Mouse (Mus musculus): ENCODE data around the gene Ablim1. TPM values are rescaled to one million over a fixed set of nuclear protein-coding genes. Genes with fewer than 3 reads are reported as not detected.

The Ablim1 gene
- total and polyA plus RNA-seq, 2 experiments from 2014 or later: 50.7 to 81.2 TPM

- ATAC-seq (ENCODE audit: low FRiP score) (no peak), DNase-seq (ENCODE audit: low spot score) (no peak)
- no peak overlapping the region for H3K9ac ChIP-seq (replicated peaks; ENCODE audit: low read length, poor library complexity, severe bottlenecking)
- no peaks in the 10 kb centered on the region for H3K9me3 ChIP-seq (ENCODE audit: low read length)
- H3K36me3 ChIP-seq (ENCODE audit: insufficient read depth, low read length): no peaks in the 10 kb centered on the region
- no peak overlapping the region for H3K4me2 ChIP-seq (ENCODE audit: low read depth, low read length, poor library complexity, severe bottlenecking)
- WGBS: 87% methylated on average over 13 of the region's 13 CpGs
- H3K4me3 ChIP-seq (ENCODE audit: low read depth, low read length): no peak overlapping the region
- H3K27me3 ChIP-seq (ENCODE audit: insufficient read depth, low read length): no peaks in the 10 kb centered on the region
- no peaks in the 10 kb centered on the region for H3K4me1 ChIP-seq (ENCODE audit: insufficient read depth, low read length)
- no peak overlapping the region for H3K27ac ChIP-seq (ENCODE audit: low read depth, low read length)
- TF ChIP-seq CTCF (IDR thresholded peaks at IDR 0.05): no peak
These were observed 24.7 kb upstream of the Ablim1 start for GRCm38 (mm10) chr19:57339281-57339864.

- Histone ChIP-seq H3K4me1 (ENCODE audit: insufficient read depth, low read length) (no peaks in the 10 kb centered on the region), H3K9ac (replicated peaks; ENCODE audit: low read length, poor library complexity, severe bottlenecking) (no peak overlapping the region), H3K9me3 (ENCODE audit: low read length) (no peaks in the 10 kb centered on the region), H3K27ac (ENCODE audit: low read depth, low read length) (no peak overlapping the region), H3K4me2 (ENCODE audit: low read depth, low read length, poor library complexity, severe bottlenecking) (no peak overlapping the region), H3K4me3 (ENCODE audit: low read depth, low read length) (no peak overlapping the region), H3K36me3 (ENCODE audit: insufficient read depth, low read length) (no peaks in the 10 kb centered on the region), H3K27me3 (ENCODE audit: insufficient read depth, low read length) (no peaks in the 10 kb centered on the region)
- ATAC-seq (ENCODE audit: low FRiP score): no peak
- no peak for TF ChIP-seq CTCF (IDR thresholded peaks at IDR 0.05)
- DNase-seq (ENCODE audit: low spot score): no peak
- WGBS: 53% methylated on average over 8 of the region's 8 CpGs
These were observed 20.4 kb upstream of the Ablim1 start for GRCm38 (mm10) chr19:57335135-57335534.

DNA sequence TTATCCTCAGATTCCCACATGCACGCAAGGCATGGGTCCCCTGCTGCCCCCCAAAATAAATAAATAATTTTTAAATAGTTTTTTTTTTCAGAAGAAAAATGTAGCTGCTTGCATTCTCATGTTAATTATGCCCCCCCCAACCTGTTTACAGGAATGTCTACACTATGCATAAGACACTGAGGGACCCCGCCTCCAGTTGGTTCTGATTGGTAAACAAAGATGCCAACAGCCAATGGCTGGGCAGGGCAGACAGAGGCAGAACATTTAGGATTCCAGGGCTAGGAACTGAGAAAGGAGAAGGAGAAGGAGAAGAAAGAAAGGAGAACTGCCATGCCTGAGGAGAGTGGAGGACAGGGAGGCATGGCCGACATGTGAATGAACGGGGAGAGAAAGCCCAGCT is 18.6 kb upstream of the Ablim1 start:
- DNase-seq (ENCODE audit: low spot score): no peak
- 93% methylated on average over 4 of the region's 4 CpGs for WGBS
- H3K9me3 ChIP-seq (ENCODE audit: low read length): no peaks in the 10 kb centered on the region
- H3K9ac ChIP-seq (replicated peaks; ENCODE audit: low read length, poor library complexity, severe bottlenecking): no peak overlapping the region
- H3K36me3 ChIP-seq (ENCODE audit: insufficient read depth, low read length): no peaks in the 10 kb centered on the region
- TF ChIP-seq CTCF (IDR thresholded peaks at IDR 0.05): no peak
- no peaks in the 10 kb centered on the region for H3K27me3 ChIP-seq (ENCODE audit: insufficient read depth, low read length)
- ATAC-seq (ENCODE audit: low FRiP score): no peak
- no peak overlapping the region for H3K27ac ChIP-seq (ENCODE audit: low read depth, low read length)
- H3K4me3 ChIP-seq (ENCODE audit: low read depth, low read length): no peak overlapping the region
- no peak overlapping the region for H3K4me2 ChIP-seq (ENCODE audit: low read depth, low read length, poor library complexity, severe bottlenecking)
- no peaks in the 10 kb centered on the region for H3K4me1 ChIP-seq (ENCODE audit: insufficient read depth, low read length)

GRCm38 (mm10) chr19:57331237-57331636 is 16.5 kb upstream of the Ablim1 start:
- no peaks in the 10 kb centered on the region for H3K4me1 ChIP-seq (ENCODE audit: insufficient read depth, low read length)
- TF ChIP-seq CTCF (IDR thresholded peaks at IDR 0.05): no peak
- H3K36me3 ChIP-seq (ENCODE audit: insufficient read depth, low read length): no peaks in the 10 kb centered on the region
- no peaks in the 10 kb centered on the region for H3K27me3 ChIP-seq (ENCODE audit: insufficient read depth, low read length)
- no peak overlapping the region for H3K27ac ChIP-seq (ENCODE audit: low read depth, low read length)
- no peaks in the 10 kb centered on the region for H3K9me3 ChIP-seq (ENCODE audit: low read length)
- WGBS: 88% methylated on average over 6 of the region's 6 CpGs
- ATAC-seq (ENCODE audit: low FRiP score) (no peak), DNase-seq (ENCODE audit: low spot score) (no peak)
- no peak overlapping the region for H3K4me3 ChIP-seq (ENCODE audit: low read depth, low read length)
- H3K4me2 ChIP-seq (ENCODE audit: low read depth, low read length, poor library complexity, severe bottlenecking): no peak overlapping the region
- H3K9ac ChIP-seq (replicated peaks; ENCODE audit: low read length, poor library complexity, severe bottlenecking): no peak overlapping the region

- H3K9ac ChIP-seq (replicated peaks; ENCODE audit: low read length, poor library complexity, severe bottlenecking): no peak overlapping the region
- peak; percentile 34; the same call in 1 of the 2 replicates for TF ChIP-seq CTCF (IDR thresholded peaks at IDR 0.05)
These were observed 15.6 kb upstream of the Ablim1 start for GRCm38 (mm10) chr19:57330309-57330708.

DNA sequence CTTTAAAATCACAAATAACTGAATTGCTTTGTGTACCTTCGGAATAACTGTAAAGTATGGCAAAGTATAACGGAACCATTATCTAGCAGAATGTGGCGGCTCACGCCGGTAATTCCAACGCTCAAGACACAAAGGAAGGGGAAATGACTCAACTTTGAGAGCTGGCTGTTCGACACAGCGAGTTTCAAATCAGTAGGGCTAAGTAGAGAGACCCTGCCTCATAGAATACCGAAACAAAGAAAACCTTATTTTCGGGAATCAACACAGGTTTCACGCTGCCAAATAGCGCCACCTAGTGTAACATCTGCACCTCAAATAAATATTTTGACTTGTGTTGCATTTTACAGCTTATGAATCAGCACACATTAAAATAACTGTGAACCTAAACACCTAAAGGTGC is 14.1 kb upstream of the Ablim1 start:
- H3K36me3 ChIP-seq (ENCODE audit: insufficient read depth, low read length): no peaks in the 10 kb centered on the region
- no peak for ATAC-seq (ENCODE audit: low FRiP score)
- WGBS: 57% methylated on average over 12 of the region's 12 CpGs

More at GRCm38 (mm10) chr19:57330309-57330708, 15.6 kb upstream of the Ablim1 start:
- no peak overlapping the region for H3K4me2 ChIP-seq (ENCODE audit: low read depth, low read length, poor library complexity, severe bottlenecking)
- H3K27ac ChIP-seq (ENCODE audit: low read depth, low read length): no peak overlapping the region
- ATAC-seq (ENCODE audit: low FRiP score): no peak
- H3K4me3 ChIP-seq (ENCODE audit: low read depth, low read length): no peak overlapping the region
- no peaks in the 10 kb centered on the region for H3K36me3 ChIP-seq (ENCODE audit: insufficient read depth, low read length)
- 80% methylated on average over 11 of the region's 11 CpGs for WGBS
- DNase-seq (ENCODE audit: low spot score): no peak
- no peaks in the 10 kb centered on the region for H3K4me1 ChIP-seq (ENCODE audit: insufficient read depth, low read length)
- H3K27me3 ChIP-seq (ENCODE audit: insufficient read depth, low read length): no peaks in the 10 kb centered on the region
- H3K9me3 ChIP-seq (ENCODE audit: low read length): no peaks in the 10 kb centered on the region

More for the DNA sequence above, 14.1 kb upstream of the Ablim1 start:
- no peak overlapping the region for H3K9ac ChIP-seq (replicated peaks; ENCODE audit: low read length, poor library complexity, severe bottlenecking)
- H3K27me3 ChIP-seq (ENCODE audit: insufficient read depth, low read length): no peaks in the 10 kb centered on the region
- H3K9me3 ChIP-seq (ENCODE audit: low read length): no peaks in the 10 kb centered on the region
- peak; percentile 80 for TF ChIP-seq CTCF (IDR thresholded peaks at IDR 0.05)
- DNase-seq (ENCODE audit: low spot score): peak; percentile 56
- H3K4me1 ChIP-seq (ENCODE audit: insufficient read depth, low read length): no peaks in the 10 kb centered on the region
- H3K4me3 ChIP-seq (ENCODE audit: low read depth, low read length): no peak overlapping the region
- H3K4me2 ChIP-seq (ENCODE audit: low read depth, low read length, poor library complexity, severe bottlenecking): no peak overlapping the region
- H3K27ac ChIP-seq (ENCODE audit: low read depth, low read length): no peak overlapping the region
